9 mouse cellular contexts compared by ENCODE assay signal in the genomic region with DNA sequence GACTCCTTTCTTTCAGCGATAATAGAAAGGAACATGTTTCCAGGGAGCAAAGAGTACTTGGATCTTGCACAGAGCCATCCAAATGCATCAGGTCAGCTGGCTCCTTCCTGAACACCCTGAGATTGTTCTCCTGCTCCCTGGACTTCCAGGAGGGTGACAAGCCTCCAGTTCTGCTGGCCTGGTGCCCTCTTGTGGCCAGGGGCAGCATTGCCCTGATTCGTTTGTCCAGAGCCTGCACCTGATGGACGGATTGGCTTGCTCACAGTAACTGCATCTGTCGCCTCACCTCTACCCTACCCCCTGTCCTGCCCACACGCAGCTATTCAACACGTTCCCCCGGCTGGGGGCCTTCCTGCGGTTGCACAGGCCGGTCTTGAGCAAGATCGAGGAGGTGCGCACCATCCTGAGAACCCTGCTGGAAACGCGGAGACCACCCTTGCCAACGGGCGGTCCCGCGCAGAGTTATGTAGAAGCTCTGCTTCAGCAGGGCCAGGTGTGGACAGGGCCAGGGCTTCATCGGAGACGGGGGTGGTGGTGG. TPM values are rescaled to one million over a fixed set of nuclear protein-coding genes. Genes with fewer than 3 reads are reported as not detected.
DNase-seq lines count a peak whose midpoint lies in the region.
"Had no signal": no experiment of that assay in that cellular context is flagged by ENCODE, and none has a peak within 500 bp of the region (broad histone marks: within the 10 kb centered on the region; RNA-seq: fewer than 3 reads in every experiment).

No protein-coding gene starts in this region.

- 0 out of 2 replicates have a peak, but pooled peaks cover 3% of the 10 kb centered on the region for H3K36me3 ChIP-seq in embryonic facial prominence, embryonic 10.5 days (replicated peaks)

- WGBS in embryonic facial prominence, embryonic 10.5 days = 38% methylated on average over 19 of the region's 19 CpGs

- H3K4me1 ChIP-seq in embryonic facial prominence, embryonic 10.5 days = peaks cover 27% of the 10 kb centered on the region

- peak; percentile 75 for DNase-seq in ES-CJ7 (ENCODE audit: low read depth, low spot score)
- peak; percentile 93 for DNase-seq in adrenal gland, postnatal 14 days
- DNase-seq in embryonic facial prominence, embryonic 10.5 days (ENCODE audit: low spot score) = peak; percentile 82
- peak; percentile 82 to 90 for DNase-seq in heart, postnatal 14 days
- DNase-seq in layer of hippocampus, adult 8-10 months (ENCODE audit: low spot score in 2 of 2) = peak; percentile 69 to 83
- DNase-seq in lung, postnatal 36 days = peak; percentile 91
- peak; percentile 74 for DNase-seq in right cerebral cortex, postnatal 4 days
- DNase-seq in yolk sac, embryonic 10.5 days (ENCODE audit: low spot score) = peak; percentile 71

- no peaks in the 10 kb centered on the region for H3K9me3 ChIP-seq in embryonic facial prominence, embryonic 10.5 days

- H3K27ac ChIP-seq in embryonic facial prominence, embryonic 10.5 days (replicated peaks) = no peak overlapping the region

- no peak overlapping the region for H3K4me3 ChIP-seq in embryonic facial prominence, embryonic 10.5 days

- H3K27me3 ChIP-seq in embryonic facial prominence, embryonic 10.5 days (replicated peaks; ENCODE audit: low read depth, poor library complexity, severe bottlenecking) = peaks cover 17% of the 10 kb centered on the region

- intact Hi-C loops in heart, postnatal 14 days (cut with DNase I) = loop anchor here (1.0 to 2.0 kb wide), 2 partner anchors 23 to 73 kb away; no protein-coding TSS in a partner anchor

RNA-seq across cellular contexts. Expression of a gene that starts 2.9 kb away (rescaled TPM):
- total RNA-seq in adrenal gland, postnatal 14 days (2021) = not detected in 2 replicates
- polyA plus RNA-seq in embryonic facial prominence, embryonic 10.5 days (2016; fragmentation: Nextera tagmentation; extraction: Ambion mirVana) = not detected in 2 replicates
- total RNA-seq in heart, postnatal 14 days (2021) = not detected
- total RNA-seq in layer of hippocampus, adult 8-10 months (2022) = not detected
- polyA plus RNA-seq: heart, embryonic 16.5 days had no signal

RNA-seq across cellular contexts. Expression of a gene that starts 4.1 kb away (rescaled TPM):
- total RNA-seq in adrenal gland, postnatal 14 days (2021) = 68.3 and 74.0 TPM in 2 replicates
- polyA plus RNA-seq in embryonic facial prominence, embryonic 10.5 days (2016; fragmentation: Nextera tagmentation; extraction: Ambion mirVana) = 116 and 122 TPM in 2 replicates
- total RNA-seq in heart, postnatal 14 days (2021) = 10 to 100 TPM; 78.6 to 85.9 TPM
- 10 to 100 TPM; 59.0 to 75.5 (median 67.5) TPM for total RNA-seq in layer of hippocampus, adult 8-10 months (2022)

RNA-seq across cellular contexts. Expression of a gene that starts 22.2 kb away (rescaled TPM):
- total RNA-seq in adrenal gland, postnatal 14 days (2021) = 12.1 and 14.8 TPM in 2 replicates
- polyA plus RNA-seq in embryonic facial prominence, embryonic 10.5 days (2016; fragmentation: Nextera tagmentation; extraction: Ambion mirVana) = 1.7 and 2.5 TPM in 2 replicates
- total RNA-seq in heart, postnatal 14 days (2021) = 10 to 100 TPM; 41.8 to 46.5 TPM
- 10 to 100 TPM; 12.2 to 14.8 (median 13.2) TPM for total RNA-seq in layer of hippocampus, adult 8-10 months (2022)

RNA-seq across cellular contexts. Expression of a gene that starts 29.9 kb away (rescaled TPM):
- total RNA-seq in adrenal gland, postnatal 14 days (2021) = 4.5 and 6.8 TPM in 2 replicates
- polyA plus RNA-seq in embryonic facial prominence, embryonic 10.5 days (2016; fragmentation: Nextera tagmentation; extraction: Ambion mirVana) = 0.51 and 0.54 TPM in 2 replicates
- 1 to 10 TPM; 1.5 to 1.6 TPM for total RNA-seq in heart, postnatal 14 days (2021)
- total RNA-seq in layer of hippocampus, adult 8-10 months (2022) = 100 to 1,000 TPM; 148 to 186 (median 164) TPM

RNA-seq across cellular contexts. Expression of a gene that starts 49.8 kb away (rescaled TPM):
- 0.30 TPM in 2 replicates for total RNA-seq in adrenal gland, postnatal 14 days (2021)
- 0.16 and 0.26 TPM in 2 replicates for polyA plus RNA-seq in embryonic facial prominence, embryonic 10.5 days (2016; fragmentation: Nextera tagmentation; extraction: Ambion mirVana)
- total RNA-seq in heart, postnatal 14 days (2021) = under 1 TPM; 0.74 to 0.80 TPM
- total RNA-seq in layer of hippocampus, adult 8-10 months (2022) = 1 to 10 TPM in 2 of 4 experiments, under 1 TPM in 2; 0.54 to 1.2 (median 0.83) TPM
